Mouse (Mus musculus) liver, adult 2 months (tissue): ENCODE data around the gene Pgap2.

Source experiments
- CTCF ChIP-seq: fragments of 200-500 bp; IDR thresholded peaks from 2 replicates; pipeline ENCODE4 v1.5.1; 2011; ENCODE audit warnings: low read depth, low read length, control low read depth
- POLR2A ChIP-seq: fragments of 200-500 bp; IDR thresholded peaks from 2 replicates; pipeline ENCODE4 v1.6.1; 2011; ENCODE audit warnings: low read length, control low read depth; ENCODE audit not compliant: insufficient read depth; ENCODE audit errors: extremely low read depth

DNA sequence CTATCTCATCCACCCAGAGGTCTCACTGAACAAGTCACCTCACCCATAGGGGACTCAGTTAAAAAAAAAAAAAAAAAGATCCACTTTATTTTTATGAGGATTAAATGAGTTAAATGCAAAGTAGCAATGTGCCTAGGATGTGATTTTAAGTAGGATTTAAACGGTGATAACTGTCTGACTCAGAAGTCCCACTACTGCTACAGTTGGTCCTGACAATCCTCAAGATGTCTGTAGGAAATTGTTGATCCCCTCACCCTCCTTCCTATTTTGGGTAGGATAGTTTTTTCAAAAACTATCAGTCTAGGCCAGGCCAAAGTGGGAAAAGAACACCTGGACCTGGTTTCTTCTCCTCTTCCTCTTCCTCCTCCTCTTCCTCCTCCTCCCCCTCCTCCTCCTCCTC is 11.9 kb downstream of the Pgap2 start:
- TF ChIP-seq CTCF (no peak), POLR2A (no peak)
